Mouse (Mus musculus) heart, postnatal 0 days (tissue): ENCODE measurements around the gene Sppl3.

Source experiments
- CTCF ChIP-seq: IDR thresholded peaks from 2 replicates; pipeline ENCODE4 v1.5.1; 2016; ENCODE audit warnings: antibody characterized with exemption, control low read depth, low read depth
- EP300 ChIP-seq: IDR thresholded peaks from 2 replicates; pipeline ENCODE4 v1.6.1; 2016; ENCODE audit warnings: antibody characterized with exemption, low read depth

- TF ChIP-seq CTCF: no peak
- TF ChIP-seq EP300: no peak
Observed at GRCm38 (mm10) chr5:115129328-115129727, 118.4 kb downstream of the Sppl3 start.
